Mouse (Mus musculus) lung, postnatal 0 days (tissue): ENCODE results near the gene 1700029I15Rik. TPM values are rescaled to one million over a fixed set of nuclear protein-coding genes. Genes with fewer than 3 reads are reported as not detected.

Experiments used
- ATAC-seq: fragments of 200-750 bp; cut with Nextera tagmentation; 2 replicates; pipeline ENCODE4 v1.8.0; 2017; ENCODE audit warnings: moderate library complexity
- DNase-seq: peaks from one replicate; pipeline ENCODE4 v3.0.0-alpha.2; 2016; ENCODE audit warnings: low spot score
- H3K27ac ChIP-seq: fragments of 300-500 bp; sonication (generic); 2 replicates; pipeline ENCODE4 v1.5.1; 2014; ENCODE audit warnings: antibody characterized with exemption, mild to moderate bottlenecking, low read length, mixed read lengths
- H3K27me3 ChIP-seq: fragments of 300-500 bp; sonication (generic); replicated peaks from 2 replicates; pipeline ENCODE4 v1.6.1; 2014; ENCODE audit warnings: low read length, mixed read lengths; ENCODE audit not compliant: insufficient read depth
- H3K36me3 ChIP-seq: fragments of 300-500 bp; sonication (generic); 2 replicates; pipeline ENCODE4 v1.6.1; 2014; ENCODE audit warnings: low read length, mixed read lengths; ENCODE audit not compliant: insufficient read depth
- H3K4me1 ChIP-seq: fragments of 300-500 bp; sonication (generic); 2 replicates; pipeline ENCODE4 v1.6.1; 2014; ENCODE audit warnings: antibody characterized with exemption, low read depth, low read length, mixed read lengths; ENCODE audit not compliant: insufficient read depth
- H3K4me2 ChIP-seq: fragments of 300-500 bp; sonication (generic); replicated peaks from 2 replicates; pipeline ENCODE4 v1.6.1; 2014; ENCODE audit warnings: low read depth, mild to moderate bottlenecking, low read length, moderate library complexity, mixed read lengths
- H3K4me3 ChIP-seq: fragments of 300-500 bp; sonication (generic); 2 replicates; pipeline ENCODE4 v1.5.1; 2014; ENCODE audit warnings: low read depth, low read length
- H3K9ac ChIP-seq: fragments of 300-500 bp; sonication (generic); replicated peaks from 2 replicates; pipeline ENCODE4 v1.6.1; 2014; ENCODE audit warnings: low read depth, mild to moderate bottlenecking
- H3K9me3 ChIP-seq: fragments of 300-500 bp; sonication (generic); 2 replicates; pipeline ENCODE4 v1.6.1; 2016; ENCODE audit warnings: low read length, mixed read lengths
- CTCF ChIP-seq: IDR thresholded peaks from 2 replicates; pipeline ENCODE4 v1.5.1; 2016; ENCODE audit warnings: antibody characterized with exemption, mild to moderate bottlenecking
- EP300 ChIP-seq: IDR thresholded peaks from 2 replicates; pipeline ENCODE4 v1.6.1; 2016; ENCODE audit warnings: antibody characterized with exemption, mild to moderate bottlenecking, control low read depth
- WGBS: fragments of 180-500 bp; shearing (Covaris S2); extraction: QIAGEN DNeasy Blood & Tissue Kit; methylation state at CpG from one replicate; pipeline ENCODE4 v1.1.7; 2014; 5-methylcytosine and 5-hydroxymethylcytosine counted together
- polyA plus RNA-seq: library from polyadenylated mRNA; unstranded; fragments of >200 nt; fragmentation: Nextera tagmentation; extraction: Ambion mirVana; gene quantifications from 2 replicates; pipeline ENCODE4 v1.2.1, GENCODE M21; 2015

Gene 1700029I15Rik
- polyA plus RNA-seq, 1 experiment from 2014 or later: 2.3 TPM

- WGBS: 43% methylated on average over 6 of the region's 6 CpGs
- ATAC-seq (peak; percentile 37; the same call in 1 of the 2 replicates), DNase-seq (no peak)
- H3K9ac ChIP-seq: no peak overlapping the region
- no peak overlapping the region for H3K4me3 ChIP-seq
- peaks cover 36% of the 10 kb centered on the region for H3K36me3 ChIP-seq
- H3K9me3 ChIP-seq: no peaks in the 10 kb centered on the region
- TF ChIP-seq CTCF: no peak
- no peak for TF ChIP-seq EP300
- no peak overlapping the region for H3K27ac ChIP-seq
- no peaks in the 10 kb centered on the region for H3K4me1 ChIP-seq
- H3K27me3 ChIP-seq: no peaks in the 10 kb centered on the region
- no peak overlapping the region for H3K4me2 ChIP-seq
Measured at GRCm38 (mm10) chr2:92354224-92354623, 28.1 kb upstream of the 1700029I15Rik start.

GRCm38 (mm10) chr2:92359301-92359700 lies 23.0 kb upstream of the 1700029I15Rik start:
- WGBS: 43% methylated on average over 2 of the region's 2 CpGs
- Histone ChIP-seq H3K36me3 (peaks cover 17% of the 10 kb centered on the region; the same call in 1 of the 2 replicates), H3K4me1 (no peaks in the 10 kb centered on the region), H3K27ac (no peak overlapping the region), H3K4me2 (no peak overlapping the region), H3K4me3 (no peak overlapping the region), H3K9me3 (no peaks in the 10 kb centered on the region), H3K27me3 (no peaks in the 10 kb centered on the region), H3K9ac (no peak overlapping the region)
- ATAC-seq (peak; percentile 70), DNase-seq (peak; percentile 59)
- TF ChIP-seq EP300: no peak
- TF ChIP-seq CTCF: no peak

- Histone ChIP-seq H3K27ac (no peak overlapping the region), H3K9me3 (no peaks in the 10 kb centered on the region), H3K4me3 (no peak overlapping the region), H3K9ac (no peak overlapping the region), H3K4me2 (no peak overlapping the region), H3K27me3 (no peaks in the 10 kb centered on the region), H3K4me1 (no peaks in the 10 kb centered on the region), H3K36me3 (peaks cover 17% of the 10 kb centered on the region; the same call in 1 of the 2 replicates)
- WGBS: 76% methylated on average over 25 of the region's 25 CpGs
- TF ChIP-seq CTCF (no peak), EP300 (no peak)
- no peak for ATAC-seq
- no peak for DNase-seq
Measured at GRCm38 (mm10) chr2:92360186-92360823, 22.0 kb upstream of the 1700029I15Rik start.

- H3K4me3 ChIP-seq: no peak overlapping the region
- WGBS: 35% methylated on average over 11 of the region's 12 CpGs
- H3K9me3 ChIP-seq: no peaks in the 10 kb centered on the region
- TF ChIP-seq CTCF (no peak), EP300 (no peak)
- H3K36me3 ChIP-seq: peaks cover 17% of the 10 kb centered on the region; the same call in 1 of the 2 replicates
- no peak for DNase-seq
- no peaks in the 10 kb centered on the region for H3K27me3 ChIP-seq
- H3K9ac ChIP-seq: no peak overlapping the region
- no peak for ATAC-seq
- H3K4me2 ChIP-seq: no peak overlapping the region
- H3K4me1 ChIP-seq: no peaks in the 10 kb centered on the region
- no peak overlapping the region for H3K27ac ChIP-seq
Measured at GRCm38 (mm10) chr2:92360893-92361292, 21.4 kb upstream of the 1700029I15Rik start.

GRCm38 (mm10) chr2:92361795-92362194 lies 20.5 kb upstream of the 1700029I15Rik start:
- no peak overlapping the region for H3K4me2 ChIP-seq
- TF ChIP-seq CTCF (no peak), EP300 (no peak)
- H3K9me3 ChIP-seq: no peaks in the 10 kb centered on the region
- H3K27me3 ChIP-seq: no peaks in the 10 kb centered on the region
- no peak overlapping the region for H3K27ac ChIP-seq
- WGBS: 87% methylated on average over 8 of the region's 8 CpGs
- no peak overlapping the region for H3K4me3 ChIP-seq
- peaks cover 14% of the 10 kb centered on the region; the same call in 1 of the 2 replicates for H3K36me3 ChIP-seq
- H3K9ac ChIP-seq: no peak overlapping the region
- H3K4me1 ChIP-seq: no peaks in the 10 kb centered on the region
- no peak for DNase-seq
- no peak for ATAC-seq

- H3K9me3 ChIP-seq: no peaks in the 10 kb centered on the region
- H3K4me1 ChIP-seq: no peaks in the 10 kb centered on the region
- peaks cover 6% of the 10 kb centered on the region; the same call in 1 of the 2 replicates for H3K36me3 ChIP-seq
- ATAC-seq (no peak), DNase-seq (no peak)
- H3K27ac ChIP-seq: no peak overlapping the region
- WGBS: 90% methylated on average over 6 of the region's 6 CpGs
- H3K4me3 ChIP-seq: no peak overlapping the region
- no peak overlapping the region for H3K9ac ChIP-seq
- no peak overlapping the region for H3K4me2 ChIP-seq
- TF ChIP-seq CTCF: no peak
- TF ChIP-seq EP300: no peak
- no peaks in the 10 kb centered on the region for H3K27me3 ChIP-seq
Measured at GRCm38 (mm10) chr2:92362571-92363228, 19.6 kb upstream of the 1700029I15Rik start.
